Mouse (Mus musculus): Measurements from ENCODE around the gene Coq8b. TPM values are rescaled to one million over a fixed set of nuclear protein-coding genes. Genes with fewer than 3 reads are reported as not detected.

Gene Coq8b
- polyA plus RNA-seq (2012; rRNA removed; ENCODE audit: low replicate concordance), result 46.2 and 78.2 TPM in 2 replicates

DNA sequence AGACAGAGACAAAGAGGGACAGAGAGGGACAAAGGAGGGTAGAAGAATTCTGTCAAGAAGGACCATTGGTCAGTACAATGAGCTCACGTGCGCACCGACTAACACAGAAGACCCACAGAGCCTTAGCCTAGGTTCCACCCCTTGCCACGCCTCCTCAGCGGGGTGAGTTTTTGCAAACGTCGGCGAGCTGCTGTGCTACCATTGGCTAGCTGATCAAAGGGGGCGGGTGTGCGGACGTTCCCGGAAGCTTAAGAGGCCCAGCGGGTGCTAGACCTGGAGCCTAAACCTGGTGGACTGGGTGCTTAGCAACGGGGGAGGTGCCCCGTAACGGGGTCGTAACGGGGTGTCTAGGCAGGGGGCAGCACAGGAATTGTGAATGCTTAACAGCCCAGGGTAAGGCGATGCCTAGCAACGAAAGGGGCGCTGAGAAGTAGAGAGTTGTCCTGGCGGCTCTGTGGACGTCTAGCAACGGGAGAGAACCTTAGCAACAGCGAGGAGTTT is at the start of gene Coq8b:
Gene Coq8b (plus strand): TSS at position 243 of the 501 bp plus-strand sequence.

DNA sequence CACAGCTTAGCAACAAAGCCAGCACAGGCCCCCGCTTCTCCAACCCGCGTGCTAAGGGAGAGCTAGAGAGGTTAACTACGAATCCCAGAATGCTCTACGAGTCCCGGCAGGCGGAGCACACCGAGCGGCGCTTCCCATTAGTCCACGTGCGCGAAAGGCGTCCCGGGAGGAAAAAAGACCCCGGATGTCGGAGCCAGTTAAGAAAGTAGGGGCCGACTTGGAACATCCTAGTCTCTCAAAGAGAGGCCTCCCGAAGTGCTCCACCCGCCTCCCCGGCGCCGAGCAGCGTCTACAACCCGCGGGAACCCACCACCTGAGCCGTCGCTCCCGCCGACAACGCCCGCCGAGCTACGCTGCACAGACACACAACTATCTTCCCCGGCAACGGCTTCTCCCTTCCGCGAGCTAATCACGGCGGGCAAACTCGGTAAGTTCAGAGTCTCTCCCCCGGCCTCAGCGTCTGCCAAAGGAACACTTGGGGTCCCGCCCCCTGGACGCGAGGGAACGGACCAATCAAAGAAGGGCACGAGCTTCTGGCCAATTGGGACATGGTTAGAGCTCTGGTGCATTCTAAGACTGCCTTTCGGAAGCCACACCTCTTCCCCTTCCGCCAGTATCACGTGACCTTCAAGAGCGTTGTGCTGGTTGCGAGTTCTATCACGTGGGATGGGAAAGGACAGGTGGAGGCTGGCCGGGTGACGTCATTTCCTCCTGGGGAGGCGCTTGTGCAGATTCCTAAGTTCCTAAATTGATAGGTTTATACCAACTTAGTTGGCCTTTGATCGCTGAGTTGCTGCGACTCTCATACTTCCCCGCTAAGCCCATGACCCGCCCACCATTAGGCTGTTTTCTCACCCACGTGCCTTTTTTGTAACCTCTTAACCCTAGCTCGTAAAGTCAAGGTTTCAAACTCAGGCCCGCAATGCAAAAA is 36.9 kb upstream of the Coq8b start, which contains the start of the genes BC024978 and Snrpa:
Gene BC024978 (plus strand): TSS at position 101 of the 931 bp plus-strand sequence.
Gene Snrpa (minus strand): TSS at position 591 of the 931 bp plus-strand sequence.

DNA sequence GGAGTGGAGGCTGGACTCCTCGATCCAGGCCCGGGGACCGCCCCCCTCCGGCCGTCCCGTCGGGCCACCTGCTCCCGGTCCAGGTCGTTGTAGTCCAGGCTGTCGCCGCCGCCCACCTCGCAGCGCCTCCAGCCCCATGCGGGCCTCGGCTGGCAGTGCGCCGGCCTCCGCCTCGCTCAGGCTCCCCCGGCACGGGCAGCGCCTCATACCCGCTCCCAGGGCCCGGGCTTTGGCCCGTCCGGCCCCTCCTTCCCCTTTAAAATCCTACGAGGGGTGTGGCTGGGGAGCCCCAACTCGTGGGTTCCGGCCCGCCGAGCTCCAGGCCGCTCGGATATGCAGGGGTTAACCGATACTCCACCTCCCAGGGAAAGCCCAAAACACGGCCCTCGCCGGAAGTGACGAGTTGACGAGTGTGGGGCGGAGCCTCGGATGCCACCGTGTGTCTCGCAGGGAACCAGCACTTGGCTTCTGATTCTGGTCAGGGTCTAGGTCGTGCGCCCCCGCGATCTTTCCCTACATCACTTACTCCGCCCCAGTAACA is 4.5 kb upstream of the Coq8b start, which contains the start of gene Itpkc:
Gene Itpkc (minus strand): TSS at position 381 of the 541 bp plus-strand sequence.

DNA sequence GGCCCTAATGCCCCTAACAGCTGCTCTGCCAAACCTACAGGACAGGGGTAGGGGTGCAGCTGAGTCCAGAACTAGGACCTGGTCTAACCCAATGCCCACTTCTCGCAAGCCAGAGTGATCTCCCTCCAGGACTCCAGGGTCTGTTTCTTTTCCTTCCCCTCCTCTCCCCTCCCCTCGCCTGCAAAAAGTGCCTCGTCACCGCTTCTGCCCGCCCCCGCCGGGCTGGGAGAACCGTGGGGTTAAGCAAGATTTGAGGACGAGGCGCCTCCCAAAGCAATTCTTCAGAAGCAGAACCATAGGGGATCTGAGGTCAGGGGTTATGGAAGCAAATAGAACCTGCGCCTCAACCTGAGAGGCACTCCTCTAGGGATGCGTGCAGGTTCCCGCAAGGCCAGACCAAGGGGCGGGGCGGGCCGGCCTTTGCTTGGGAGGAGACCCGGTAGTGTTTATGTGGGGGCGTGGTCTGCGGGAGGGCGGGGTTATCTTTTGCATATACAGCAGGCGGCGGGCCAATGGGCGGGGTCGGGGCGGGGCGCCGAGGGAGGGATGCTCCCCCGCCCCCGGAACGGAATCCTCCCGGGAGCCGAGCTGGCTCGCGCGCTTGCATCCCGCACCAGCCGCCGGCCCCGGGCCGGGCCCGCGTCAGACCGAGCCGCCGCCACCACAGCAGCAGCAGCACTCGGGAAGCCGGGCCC is 25.5 kb downstream of the Coq8b start, which contains the start of gene Numbl:
Gene Numbl (plus strand): TSS at position 229 of the 695 bp plus-strand sequence.

Other genes starting within 250 kb of the Coq8b start
- gene Cyp2a12, start 203.9 kb upstream of the Coq8b start, polyA plus RNA-seq (2012; rRNA removed; ENCODE audit: low replicate concordance), result 0.11 and 0.57 TPM in 2 replicates
- gene Cyp2f2, start 113.1 kb upstream of the Coq8b start, polyA plus RNA-seq (2012; rRNA removed; ENCODE audit: low replicate concordance), result 0.44 and 0.50 TPM in 2 replicates
- gene Cyp2t4, start 79.3 kb upstream of the Coq8b start, polyA plus RNA-seq (2012; rRNA removed; ENCODE audit: low replicate concordance), result not detected in 2 replicates
- gene Egln2, start 66.2 kb upstream of the Coq8b start, polyA plus RNA-seq (2012; rRNA removed; ENCODE audit: low replicate concordance), result 73.0 and 128 TPM in 2 replicates
- gene Rab4b, start 54.1 kb upstream of the Coq8b start, polyA plus RNA-seq (2012; rRNA removed; ENCODE audit: low replicate concordance), result 69.3 and 96.8 TPM in 2 replicates
- gene Gm21983, start 51.9 kb upstream of the Coq8b start, polyA plus RNA-seq (2012; rRNA removed; ENCODE audit: low replicate concordance), result 0.62 TPM in 1 of 2 replicates, not detected in the other
- gene Mia, start 51.9 kb upstream of the Coq8b start, polyA plus RNA-seq (2012; rRNA removed; ENCODE audit: low replicate concordance), result 0.79 and 4.3 TPM in 2 replicates
- gene BC024978, start 37.2 kb upstream of the Coq8b start, polyA plus RNA-seq (2012; rRNA removed; ENCODE audit: low replicate concordance), result 7.4 and 7.5 TPM in 2 replicates
- gene Snrpa, start 36.8 kb upstream of the Coq8b start, polyA plus RNA-seq (2012; rRNA removed; ENCODE audit: low replicate concordance), result 149 and 193 TPM in 2 replicates
- 15.1 and 25.8 TPM in 2 replicates for gene Itpkc, start 4.4 kb upstream of the Coq8b start, polyA plus RNA-seq (2012; rRNA removed; ENCODE audit: low replicate concordance)
- gene Numbl, start 25.4 kb downstream of the Coq8b start, polyA plus RNA-seq (2012; rRNA removed; ENCODE audit: low replicate concordance), result 10.6 and 11.3 TPM in 2 replicates
- gene Ltbp4, start 104.7 kb downstream of the Coq8b start, polyA plus RNA-seq (2012; rRNA removed; ENCODE audit: low replicate concordance), result 133 and 135 TPM in 2 replicates
- gene Shkbp1, start 123.0 kb downstream of the Coq8b start, polyA plus RNA-seq (2012; rRNA removed; ENCODE audit: low replicate concordance), result 102 and 115 TPM in 2 replicates
- not detected in 2 replicates for gene Gm20479, start 124.4 kb downstream of the Coq8b start, polyA plus RNA-seq (2012; rRNA removed; ENCODE audit: low replicate concordance)
- gene Sptbn4, start 214.7 kb downstream of the Coq8b start, polyA plus RNA-seq (2012; rRNA removed; ENCODE audit: low replicate concordance), result 0.30 and 0.39 TPM in 2 replicates
- 87.9 and 102 TPM in 2 replicates for gene Blvrb, start 215.0 kb downstream of the Coq8b start, polyA plus RNA-seq (2012; rRNA removed; ENCODE audit: low replicate concordance)
- 14.9 and 16.7 TPM in 2 replicates for gene Sertad3, start 240.7 kb downstream of the Coq8b start, polyA plus RNA-seq (2012; rRNA removed; ENCODE audit: low replicate concordance)

Measured in duodenum, adult 2 months (tissue).